Mouse (Mus musculus) hindbrain, embryonic 10.5 days (tissue): ENCODE measurements at regions not wholly inside any gene's neighbourhood (a gene's known extent, or its start where the extent isn't known, plus 50 kb on each side); places are given as distances from the start of the nearest gene placed in this dataset.

Experiments
- DNase-seq: peaks from one replicate; pipeline ENCODE4 v3.0.0-alpha.2; 2017; ENCODE audit warnings: low spot score
- H3K27ac ChIP-seq: fragments of 300-500 bp; sonication (generic); 2 replicates; pipeline ENCODE4 v1.5.1; 2016; ENCODE audit warnings: mild to moderate bottlenecking, moderate library complexity
- H3K27me3 ChIP-seq: fragments of 300-500 bp; sonication (generic); 2 replicates; pipeline ENCODE4 v1.6.1; 2016; ENCODE audit warnings: mild to moderate bottlenecking; ENCODE audit not compliant: poor library complexity, insufficient read depth, severe bottlenecking
- H3K36me3 ChIP-seq: fragments of 300-500 bp; sonication (generic); 2 replicates; pipeline ENCODE4 v1.6.1; 2016; ENCODE audit warnings: mild to moderate bottlenecking, moderate library complexity
- H3K4me1 ChIP-seq: fragments of 300-500 bp; sonication (generic); replicated peaks from 2 replicates; pipeline ENCODE4 v1.6.1; 2016; ENCODE audit warnings: mild to moderate bottlenecking
- H3K4me3 ChIP-seq: fragments of 300-500 bp; sonication (generic); 2 replicates; pipeline ENCODE4 v1.5.1; 2016; ENCODE audit warnings: mild to moderate bottlenecking, moderate library complexity
- H3K9me3 ChIP-seq: fragments of 300-500 bp; sonication (generic); 2 replicates; pipeline ENCODE4 v1.6.1; 2016; ENCODE audit warnings: mild to moderate bottlenecking, moderate library complexity
- WGBS: fragments of 180-500 bp; shearing (Covaris S2); methylation state at CpG from one replicate; pipeline ENCODE4 v1.1.7; 2016; 5-methylcytosine and 5-hydroxymethylcytosine counted together

DNA sequence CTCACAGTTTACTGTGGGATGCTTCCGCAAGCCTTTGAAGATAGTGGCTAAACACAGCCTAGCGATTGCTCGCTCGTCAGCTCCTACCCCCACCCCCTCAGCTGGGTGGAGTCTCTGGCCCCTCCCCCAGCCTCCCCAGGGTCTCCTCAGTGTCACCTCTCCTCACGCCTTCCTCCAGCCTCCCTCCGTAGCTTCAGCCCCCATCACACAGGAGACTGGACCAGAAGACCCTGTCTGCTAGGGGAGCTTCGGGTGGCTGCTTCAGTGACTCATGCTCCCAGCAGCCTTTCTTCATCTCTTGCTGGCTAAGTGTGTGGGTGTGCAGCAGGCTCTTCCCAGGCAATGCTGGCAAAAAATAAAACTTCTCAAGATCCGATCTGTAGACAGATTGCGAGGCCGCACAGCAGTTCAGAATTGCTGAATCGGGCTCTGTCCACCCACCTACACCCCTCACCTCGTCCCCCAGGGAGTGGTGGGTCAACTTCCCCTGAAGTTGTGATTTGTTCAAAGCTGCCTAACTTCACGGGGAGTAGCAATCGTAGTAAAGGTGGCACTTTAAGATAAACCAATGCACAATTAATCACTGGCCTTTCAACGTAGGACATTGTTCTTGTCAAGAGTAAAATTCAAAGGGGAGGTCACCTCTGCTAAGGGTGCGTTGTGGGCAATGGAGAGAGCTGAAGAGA is 61.2 kb upstream of the Ankrd28 start:
- no peaks in the 10 kb centered on the region for H3K9me3 ChIP-seq
- 2% methylated on average over 16 of the region's 16 CpGs for WGBS
- DNase-seq: peak; percentile 75
- peak overlapping the region; percentile 43 for H3K4me3 ChIP-seq
- H3K27me3 ChIP-seq: peaks cover 4% of the 10 kb centered on the region; the same call in 1 of the 2 replicates
- H3K27ac ChIP-seq: peak overlapping the region; percentile 83
- H3K36me3 ChIP-seq: no peaks in the 10 kb centered on the region
- peaks cover 31% of the 10 kb centered on the region for H3K4me1 ChIP-seq

DNA sequence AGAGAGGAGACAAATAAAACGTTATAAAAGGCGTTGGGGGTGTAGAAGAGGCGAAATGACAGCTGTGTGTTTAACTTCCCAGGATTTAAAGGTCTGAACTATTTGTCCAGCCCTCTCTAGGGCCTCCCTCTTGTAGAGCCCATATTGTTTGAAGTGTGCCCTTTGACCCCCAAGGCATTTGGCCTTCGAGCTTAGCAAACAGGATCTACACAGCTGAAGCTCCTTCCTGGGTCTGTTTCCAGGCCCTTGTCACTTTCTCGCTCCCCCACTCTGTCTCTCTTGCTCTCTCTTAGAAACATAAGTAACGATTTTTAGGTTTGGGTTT is 61.7 kb upstream of the Ankrd28 start:
- peak; percentile 72 for DNase-seq
- Histone ChIP-seq H3K36me3 (no peaks in the 10 kb centered on the region), H3K27me3 (peaks cover 4% of the 10 kb centered on the region; the same call in 1 of the 2 replicates), H3K9me3 (no peaks in the 10 kb centered on the region), H3K4me3 (peak overlapping the region; percentile 43; the same call in 1 of the 2 replicates), H3K27ac (peak overlapping the region; percentile 83), H3K4me1 (peaks cover 34% of the 10 kb centered on the region)
- 2% methylated on average over 6 of the region's 6 CpGs for WGBS

DNA sequence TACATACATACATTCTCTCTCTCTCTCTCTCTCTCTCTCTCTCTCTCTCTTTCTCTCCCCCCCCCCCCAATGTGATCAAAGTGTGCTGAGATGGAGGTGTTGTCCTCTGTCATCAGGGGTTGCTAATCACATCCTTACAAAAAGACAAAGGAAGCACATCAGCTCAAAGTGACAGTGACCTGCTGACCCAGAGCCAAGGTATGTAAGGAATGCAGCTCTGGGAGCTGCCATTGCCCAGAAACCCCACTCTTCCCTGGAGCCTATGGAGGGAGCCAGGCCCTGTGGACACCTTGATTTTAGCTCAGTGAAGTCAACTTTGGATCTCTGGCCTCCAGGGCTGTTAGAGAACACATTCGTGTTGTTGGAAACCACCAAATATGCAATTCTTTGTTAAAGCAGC is 66.0 kb upstream of the Ankrd28 start:
- H3K27ac ChIP-seq: no peak overlapping the region
- H3K4me1 ChIP-seq: peaks cover 34% of the 10 kb centered on the region
- no peak for DNase-seq
- no peaks in the 10 kb centered on the region for H3K36me3 ChIP-seq
- H3K27me3 ChIP-seq: no peaks in the 10 kb centered on the region; the same call in 1 of the 2 replicates
- 58% methylated on average over 1 of the region's 1 CpGs for WGBS
- no peaks in the 10 kb centered on the region for H3K9me3 ChIP-seq
- no peak overlapping the region for H3K4me3 ChIP-seq

DNA sequence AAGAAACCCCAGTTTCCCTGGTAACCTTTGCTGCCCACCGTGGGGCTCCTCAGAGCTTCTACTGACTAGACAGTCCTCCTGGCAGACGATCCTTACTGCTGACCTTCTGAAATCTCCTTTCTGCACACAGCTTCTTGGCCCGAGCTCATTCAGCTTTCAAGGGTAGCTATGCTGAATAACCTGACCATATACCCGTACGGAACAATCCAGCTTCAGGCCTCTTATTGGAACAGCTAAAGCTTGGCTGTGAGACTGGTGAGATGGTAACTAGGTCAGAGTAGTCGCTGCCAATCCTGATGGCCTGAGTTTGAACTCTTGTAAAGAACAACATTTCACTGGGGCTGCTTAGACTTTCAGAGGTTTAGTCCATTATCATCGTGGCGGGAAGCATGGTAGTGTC is 69.1 kb upstream of the Ankrd28 start:
- H3K27ac ChIP-seq: no peak overlapping the region
- H3K4me3 ChIP-seq: no peak overlapping the region
- H3K9me3 ChIP-seq: no peaks in the 10 kb centered on the region
- H3K27me3 ChIP-seq: no peaks in the 10 kb centered on the region
- no peaks in the 10 kb centered on the region for H3K36me3 ChIP-seq
- no peak for DNase-seq
- WGBS: 74% methylated on average over 8 of the region's 8 CpGs
- peaks cover 19% of the 10 kb centered on the region for H3K4me1 ChIP-seq

DNA sequence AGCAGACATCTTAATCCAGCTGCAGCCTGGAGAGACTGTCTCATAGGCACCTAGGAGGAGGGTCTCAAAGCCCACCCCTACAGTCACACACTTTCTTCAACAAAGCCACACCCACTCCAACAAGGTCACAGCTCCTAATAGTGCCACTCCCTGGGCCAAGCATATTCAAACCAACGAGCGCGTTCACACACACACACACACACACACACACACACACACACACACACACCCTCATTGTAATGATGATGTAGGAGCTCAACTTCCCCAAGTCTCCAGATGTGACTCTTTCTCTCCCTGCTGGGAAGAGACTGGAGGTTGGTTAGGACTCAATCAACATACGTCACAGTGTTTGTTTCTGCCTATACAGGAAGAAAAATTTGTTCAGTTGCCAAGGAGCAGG is 69.5 kb upstream of the Ankrd28 start:
- Histone ChIP-seq H3K27me3 (no peaks in the 10 kb centered on the region), H3K36me3 (no peaks in the 10 kb centered on the region), H3K9me3 (no peaks in the 10 kb centered on the region), H3K4me3 (no peak overlapping the region), H3K4me1 (peaks cover 19% of the 10 kb centered on the region), H3K27ac (no peak overlapping the region)
- 80% methylated on average over 4 of the region's 4 CpGs for WGBS
- no peak for DNase-seq

DNA sequence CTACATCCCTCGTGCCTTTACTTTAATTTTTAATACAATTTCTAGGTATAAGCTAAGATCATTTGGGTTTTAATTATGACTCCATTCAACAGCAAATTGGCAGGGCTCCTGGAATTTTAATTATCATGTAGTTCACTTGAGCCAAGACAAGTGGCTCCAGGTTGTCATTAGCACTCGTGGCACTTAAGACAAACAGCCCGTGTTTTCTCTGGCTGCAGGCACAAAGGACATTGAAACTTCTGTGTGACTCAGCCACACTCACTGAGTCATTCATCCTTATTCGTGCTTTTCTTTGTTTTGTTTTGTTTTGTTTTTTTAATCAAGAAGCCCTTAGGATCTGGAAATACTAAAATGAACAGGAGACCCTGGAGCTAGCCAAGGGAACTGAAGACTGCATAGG is 71.5 kb upstream of the Ankrd28 start:
- H3K36me3 ChIP-seq: no peaks in the 10 kb centered on the region
- no peaks in the 10 kb centered on the region for H3K27me3 ChIP-seq
- DNase-seq: no peak
- peaks cover 10% of the 10 kb centered on the region; the same call in 1 of the 2 replicates for H3K4me1 ChIP-seq
- no peak overlapping the region for H3K27ac ChIP-seq
- 54% methylated on average over 4 of the region's 4 CpGs for WGBS
- H3K4me3 ChIP-seq: no peak overlapping the region
- no peaks in the 10 kb centered on the region for H3K9me3 ChIP-seq

DNA sequence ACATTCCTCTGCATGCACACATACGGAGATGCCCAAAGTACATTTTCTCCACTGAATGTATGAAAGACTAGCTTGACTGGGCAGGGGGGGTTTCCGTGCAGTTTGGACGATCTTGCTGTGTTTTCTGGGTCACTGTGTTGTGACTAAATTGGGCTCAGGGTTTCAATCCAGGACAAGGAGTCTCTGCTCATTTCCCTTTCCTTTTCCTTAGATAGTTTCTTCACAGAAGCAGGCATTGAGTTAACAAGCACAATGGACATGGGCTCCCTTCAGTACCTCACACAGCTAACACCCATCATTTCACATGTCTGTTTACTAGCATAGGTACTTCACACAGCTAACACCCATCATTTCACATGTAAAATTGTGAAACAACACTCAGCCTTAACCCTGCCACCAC is 73.2 kb upstream of the Ankrd28 start:
- Histone ChIP-seq H3K4me1 (peaks cover 10% of the 10 kb centered on the region; the same call in 1 of the 2 replicates), H3K27ac (no peak overlapping the region), H3K36me3 (no peaks in the 10 kb centered on the region), H3K4me3 (no peak overlapping the region), H3K9me3 (no peaks in the 10 kb centered on the region), H3K27me3 (no peaks in the 10 kb centered on the region)
- no peak for DNase-seq
- 83% methylated on average over 3 of the region's 3 CpGs for WGBS

DNA sequence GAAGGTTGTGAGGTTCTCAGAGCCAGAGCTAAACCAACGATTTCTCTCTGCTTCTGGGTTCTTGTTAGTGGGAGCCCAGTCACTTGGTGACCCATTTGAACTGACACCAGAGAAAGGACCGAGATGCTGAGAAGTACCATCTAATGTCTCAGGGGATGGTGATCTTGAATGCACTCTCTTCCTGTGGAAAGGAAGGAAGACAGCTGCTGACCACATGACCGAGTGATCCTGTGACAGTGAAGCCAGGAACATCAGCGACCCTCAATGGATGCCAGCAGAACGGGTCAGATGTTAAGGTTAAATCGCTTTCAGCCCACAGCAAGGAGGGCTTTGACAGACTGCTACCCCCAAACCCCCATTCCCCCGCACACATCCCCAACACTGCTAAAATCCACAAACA is 78.1 kb upstream of the Ankrd28 start:
- Histone ChIP-seq H3K4me1 (no peaks in the 10 kb centered on the region), H3K27ac (no peak overlapping the region), H3K36me3 (no peaks in the 10 kb centered on the region), H3K4me3 (no peak overlapping the region), H3K9me3 (no peaks in the 10 kb centered on the region), H3K27me3 (no peaks in the 10 kb centered on the region)
- DNase-seq: no peak
- WGBS: 67% methylated on average over 7 of the region's 7 CpGs

DNA sequence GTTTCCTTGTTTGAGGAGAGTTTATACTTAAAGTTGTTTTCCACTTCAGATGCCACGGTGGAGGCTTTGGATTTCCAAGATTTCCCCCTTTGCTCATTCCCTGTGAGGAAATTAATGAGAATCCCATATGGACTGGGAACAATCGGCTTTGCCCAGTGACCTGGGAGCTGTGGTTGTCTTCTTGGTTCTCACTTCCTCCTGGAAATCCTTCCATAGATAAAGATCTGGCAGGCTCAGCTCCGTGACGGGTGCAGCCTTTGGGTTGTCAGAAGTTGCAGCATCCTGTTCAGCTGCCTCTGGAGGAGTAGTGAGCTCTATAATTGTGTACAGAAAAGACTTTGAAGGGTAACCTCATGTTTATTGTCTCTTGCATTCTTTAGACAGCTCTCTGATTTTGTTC is 78.8 kb upstream of the Ankrd28 start:
- no peak for DNase-seq
- Histone ChIP-seq H3K4me3 (no peak overlapping the region), H3K36me3 (no peaks in the 10 kb centered on the region), H3K4me1 (no peaks in the 10 kb centered on the region), H3K9me3 (no peaks in the 10 kb centered on the region), H3K27me3 (no peaks in the 10 kb centered on the region), H3K27ac (no peak overlapping the region)
- 74% methylated on average over 4 of the region's 4 CpGs for WGBS

DNA sequence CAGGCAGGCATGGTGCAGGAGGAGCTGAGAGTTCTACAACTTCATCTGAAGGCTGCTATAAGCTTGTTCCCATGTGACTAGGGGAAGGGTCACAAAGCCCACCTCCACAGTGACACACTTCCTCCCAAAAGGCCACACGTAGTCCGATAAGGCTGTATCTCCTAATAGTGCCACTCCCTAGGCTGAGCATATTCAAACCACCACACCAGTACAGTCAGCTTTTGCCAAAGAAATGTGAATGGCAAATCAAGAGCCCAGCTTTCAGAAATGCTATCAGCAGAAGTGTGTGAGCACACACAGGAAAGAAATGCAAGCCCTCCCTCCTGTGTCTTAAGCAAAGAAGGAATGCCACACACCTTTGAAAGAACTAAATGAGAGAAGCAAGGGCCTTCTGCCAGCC is 80.4 kb upstream of the Ankrd28 start:
- Histone ChIP-seq H3K36me3 (no peaks in the 10 kb centered on the region), H3K4me3 (no peak overlapping the region), H3K27me3 (no peaks in the 10 kb centered on the region), H3K4me1 (no peaks in the 10 kb centered on the region), H3K27ac (no peak overlapping the region), H3K9me3 (no peaks in the 10 kb centered on the region)
- no peak for DNase-seq
- WGBS: 93% methylated on average over 2 of the region's 2 CpGs

DNA sequence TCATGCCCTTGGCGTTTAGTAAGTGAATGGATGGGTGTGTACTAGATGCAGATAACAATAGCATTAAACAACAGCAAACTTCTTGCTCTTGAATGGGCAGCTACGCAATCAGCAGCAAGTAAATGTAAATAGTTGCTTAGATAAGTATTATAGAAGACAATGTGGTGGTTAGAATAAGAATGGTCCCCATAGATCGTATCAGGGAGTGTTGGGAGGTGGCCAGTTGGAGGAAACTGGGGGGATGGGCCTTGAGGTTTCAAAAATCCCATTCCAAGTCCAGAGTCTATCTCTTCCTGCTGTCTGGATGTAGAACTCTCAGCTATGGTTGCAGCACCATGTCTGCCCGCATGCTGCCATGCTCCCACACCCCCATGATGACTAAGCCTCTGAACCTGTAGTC is 88.0 kb upstream of the Ankrd28 start:
- no peak for DNase-seq
- Histone ChIP-seq H3K36me3 (no peaks in the 10 kb centered on the region), H3K4me3 (no peak overlapping the region), H3K4me1 (no peaks in the 10 kb centered on the region), H3K27me3 (no peaks in the 10 kb centered on the region), H3K9me3 (peaks cover 15% of the 10 kb centered on the region; the same call in 1 of the 2 replicates), H3K27ac (no peak overlapping the region)
- 88% methylated on average over 4 of the region's 4 CpGs for WGBS

DNA sequence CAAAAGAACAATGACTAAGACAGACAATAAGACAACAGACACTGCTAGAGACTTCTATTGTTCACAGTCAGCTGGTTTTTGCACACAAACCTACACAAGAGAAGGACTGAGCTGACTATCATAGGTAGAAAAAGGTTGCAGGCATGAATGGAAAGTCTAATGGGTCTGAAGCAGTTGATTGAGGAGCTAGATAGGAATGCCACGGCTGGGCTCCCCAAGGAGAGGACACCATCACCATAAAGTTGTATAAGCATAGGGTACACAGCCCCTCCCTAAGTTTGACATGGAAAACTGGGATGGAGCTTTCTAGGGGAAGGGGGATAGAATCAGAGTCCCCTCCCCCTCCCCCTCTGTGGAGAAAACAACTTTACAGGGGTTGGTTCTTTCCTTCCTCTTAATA is 88.5 kb upstream of the Ankrd28 start:
- H3K27me3 ChIP-seq: no peaks in the 10 kb centered on the region
- no peak for DNase-seq
- H3K27ac ChIP-seq: no peak overlapping the region
- H3K4me1 ChIP-seq: no peaks in the 10 kb centered on the region
- no peak overlapping the region for H3K4me3 ChIP-seq
- 89% methylated on average over 1 of the region's 1 CpGs for WGBS
- no peaks in the 10 kb centered on the region for H3K36me3 ChIP-seq
- H3K9me3 ChIP-seq: peaks cover 17% of the 10 kb centered on the region; the same call in 1 of the 2 replicates

DNA sequence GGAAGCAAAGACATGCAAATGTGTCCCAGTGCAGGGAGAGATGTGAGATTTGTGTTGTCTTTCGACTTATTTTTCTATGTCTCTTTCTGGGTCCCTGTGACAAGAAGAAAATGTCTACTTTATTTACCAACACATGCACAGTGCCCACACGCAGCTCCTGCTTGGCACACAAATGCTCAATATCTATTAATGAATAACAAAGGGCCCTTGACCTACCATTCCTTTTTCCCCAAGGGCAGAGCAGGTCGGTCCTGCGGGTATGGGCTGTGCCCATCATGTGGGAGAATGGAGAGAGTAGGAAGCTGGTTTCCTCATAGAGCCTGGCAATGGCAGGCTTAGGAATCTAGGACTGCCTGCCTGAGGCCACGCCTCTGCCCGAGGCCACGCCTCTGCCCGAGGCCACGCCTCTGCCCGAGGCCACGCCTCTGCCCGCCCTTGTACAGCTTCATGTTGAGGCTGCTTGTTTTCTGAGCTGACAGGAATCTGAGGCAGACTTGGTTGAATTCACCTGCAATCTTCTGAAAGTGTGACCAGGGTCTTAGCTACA is 98.8 kb upstream of the Ankrd28 start:
- WGBS: 63% methylated on average over 12 of the region's 12 CpGs

More for the DNA sequence above, 98.8 kb upstream of the Ankrd28 start:
- no peak for DNase-seq
- Histone ChIP-seq H3K9me3 (peaks cover 3% of the 10 kb centered on the region; the same call in 1 of the 2 replicates), H3K4me3 (no peak overlapping the region), H3K27ac (no peak overlapping the region), H3K36me3 (no peaks in the 10 kb centered on the region), H3K27me3 (no peaks in the 10 kb centered on the region), H3K4me1 (peaks cover 13% of the 10 kb centered on the region)
